Mouse (Mus musculus) small intestine, adult 2 months (tissue): ENCODE data around the gene Lrfn2.

Source experiments
- CTCF ChIP-seq: fragments of 200-500 bp; IDR thresholded peaks from 2 replicates; pipeline ENCODE4 v1.5.1; 2012; ENCODE audit warnings: low read depth, mild to moderate bottlenecking, control low read depth, inconsistent platforms, low read length, moderate library complexity, mixed read lengths; ENCODE audit not compliant: insufficient replicate concordance, insufficient read length; ENCODE audit errors: extremely low read depth
- POLR2A ChIP-seq: fragments of 200-500 bp; IDR thresholded peaks from 2 replicates; pipeline ENCODE4 v1.6.1; 2012; ENCODE audit warnings: low read depth, mild to moderate bottlenecking, control low read depth, inconsistent platforms, low read length, moderate library complexity

DNA sequence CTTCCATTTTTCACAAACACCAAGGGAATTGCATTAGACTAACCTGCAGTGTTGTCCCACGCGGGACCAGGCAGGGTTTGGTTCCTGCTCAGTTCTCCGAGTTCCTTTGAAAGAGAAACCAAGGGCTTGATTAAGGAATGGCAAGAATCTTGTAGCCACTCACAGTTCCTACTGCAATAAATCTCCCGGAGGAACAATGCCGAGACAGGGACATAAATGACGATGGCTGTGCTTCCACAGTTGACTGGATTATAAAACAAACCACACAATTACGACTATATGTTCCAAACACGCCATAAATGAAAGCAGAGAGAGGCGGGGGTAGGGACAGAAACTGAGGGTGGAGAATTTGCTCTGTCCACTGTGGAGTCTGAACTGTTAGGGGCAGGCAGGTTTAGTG is 6.8 kb upstream of the Lrfn2 start:
- no peak for TF ChIP-seq CTCF
- no peak for TF ChIP-seq POLR2A
